Mouse (Mus musculus): Measurements from ENCODE around the gene Slc28a3.

GRCm38 (mm10) chr13:58542167-58542566 is 68.5 kb downstream of the Slc28a3 start:
- TF ChIP-seq CTCF (IDR thresholded peaks at IDR 0.05; ENCODE audit: low read depth) (no peak), EP300 (IDR thresholded peaks at IDR 0.05; ENCODE audit: low read depth) (no peak)
